Mouse (Mus musculus) myocyte (in vitro differentiated cells): Measurements from ENCODE around the gene Slc39a5. TPM values are rescaled to one million over a fixed set of nuclear protein-coding genes. Genes with fewer than 3 reads are reported as not detected.

Experiments used
- H3K27me3 ChIP-seq: one replicate; pipeline ENCODE4 v1.6.1; 2011; ENCODE audit not compliant: control insufficient read depth, insufficient read depth, insufficient read length
- H3K36me3 ChIP-seq: one replicate; pipeline ENCODE4 v1.6.1; 2011; ENCODE audit not compliant: control insufficient read depth, insufficient read depth
- H3K4me2 ChIP-seq: one replicate; pipeline ENCODE4 v1.6.1; 2011; ENCODE audit warnings: low read depth, control low read depth
- H3K4me3 ChIP-seq: one replicate; pipeline ENCODE4 v1.5.1; 2011; ENCODE audit warnings: mild to moderate bottlenecking, control low read depth, moderate library complexity
- H3K79me2 ChIP-seq: one replicate; pipeline ENCODE4 v1.6.1; 2011; ENCODE audit not compliant: control insufficient read depth, insufficient read depth
- H3ac ChIP-seq: one replicate; pipeline ENCODE4 v1.6.1; 2011; ENCODE audit not compliant: control insufficient read depth, insufficient read length
- CEBPB ChIP-seq: IDR thresholded peaks from 2 replicates; pipeline ENCODE4 v1.6.1; 2011; ENCODE audit warnings: mild to moderate bottlenecking, moderate library complexity; ENCODE audit not compliant: poor library complexity, insufficient read depth, severe bottlenecking
- E2F4 ChIP-seq: IDR thresholded peaks from one replicate; pipeline ENCODE4 v1.6.1; 2011; ENCODE audit warnings: mild to moderate bottlenecking, control low read depth, moderate library complexity; ENCODE audit not compliant: insufficient read depth
- MAX ChIP-seq: IDR thresholded peaks from one replicate; pipeline ENCODE4 v1.6.1; 2011; ENCODE audit warnings: low read depth, mild to moderate bottlenecking, control low read depth
- MYOD1 ChIP-seq, 3 experiments: IDR thresholded peaks; one replicate each; pipeline ENCODE4 v1.6.1; 2011; ENCODE audit warnings: control low read depth in 2 of 3, low read depth in 2 of 3, mild to moderate bottlenecking in 2 of 3, moderate library complexity in 1 of 3; ENCODE audit not compliant: insufficient read length in 2 of 3, control insufficient read depth in 1 of 3
- MYOG ChIP-seq, 3 experiments: IDR thresholded peaks; one replicate each; pipeline ENCODE4 v1.6.1; 2011; ENCODE audit warnings: control low read depth in 2 of 3, low read depth in 2 of 3, mild to moderate bottlenecking in 2 of 3; ENCODE audit not compliant: insufficient read length in 2 of 3, control insufficient read depth in 1 of 3, insufficient read depth in 1 of 3
- POLR2A ChIP-seq: IDR thresholded peaks from one replicate; pipeline ENCODE4 v1.6.1; 2011; ENCODE audit warnings: low read depth, mild to moderate bottlenecking, control low read depth, moderate library complexity; ENCODE audit not compliant: insufficient read length
- POLR2AphosphoS2 ChIP-seq: IDR thresholded peaks from one replicate; pipeline ENCODE4 v1.6.1; 2011; ENCODE audit warnings: low read depth, control low read depth; ENCODE audit not compliant: insufficient read length
- REST ChIP-seq: IDR thresholded peaks from one replicate; pipeline ENCODE4 v1.6.1; 2011; ENCODE audit warnings: mild to moderate bottlenecking, control low read depth, moderate library complexity; ENCODE audit not compliant: insufficient read depth, insufficient read length
- SRF ChIP-seq: IDR thresholded peaks from one replicate; pipeline ENCODE4 v1.6.1; 2011; ENCODE audit warnings: low read depth; ENCODE audit not compliant: control insufficient read depth, insufficient read length
- TCF12 ChIP-seq: IDR thresholded peaks from one replicate; pipeline ENCODE4 v1.6.1; 2011; ENCODE audit warnings: mild to moderate bottlenecking, control low read depth; ENCODE audit not compliant: poor library complexity, insufficient read depth, severe bottlenecking
- TCF3 ChIP-seq: IDR thresholded peaks from one replicate; pipeline ENCODE4 v1.6.1; 2011; ENCODE audit warnings: low read depth, control low read depth; ENCODE audit not compliant: insufficient read length
- USF1 ChIP-seq: IDR thresholded peaks from one replicate; pipeline ENCODE4 v1.6.1; 2011; ENCODE audit warnings: low read depth, mild to moderate bottlenecking, control low read depth, moderate library complexity
- polyA plus RNA-seq: library from polyadenylated mRNA; unstranded; fragments of >200 nt; fragmentation: generic; extraction: Trizol; gene quantifications from one replicate; pipeline ENCODE4 v1.2.1, GENCODE M21; 2012; ENCODE audit warnings: missing spikeins

The Slc39a5 gene
- polyA plus RNA-seq, 1 experiment = not detected

DNA sequence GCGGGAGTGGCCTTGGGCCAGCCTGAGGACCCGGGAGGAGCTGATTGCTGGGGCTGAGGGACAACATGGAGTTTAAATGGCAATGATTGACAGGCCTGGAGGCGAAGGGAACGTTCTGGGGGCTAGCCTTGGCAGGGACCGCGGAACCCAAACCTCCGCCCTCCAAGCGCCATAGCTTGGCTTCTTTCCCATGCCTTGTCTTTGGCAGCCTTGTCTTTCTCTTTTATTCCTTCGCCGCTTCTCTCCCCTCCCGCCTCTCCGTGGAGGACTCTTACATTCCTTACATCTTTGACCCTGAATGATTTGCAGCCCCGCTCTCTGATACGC, 11.0 kb upstream of the Slc39a5 start:
- Histone ChIP-seq H3K27me3 (no peaks in the 10 kb centered on the region), H3K4me2 (peak overlapping the region; percentile 96), H3K4me3 (peak overlapping the region; percentile 96), H3ac (peak overlapping the region; percentile 64), H3K79me2 (peaks cover 39% of the 10 kb centered on the region), H3K36me3 (peaks cover 18% of the 10 kb centered on the region)
- TF ChIP-seq USF1 (no peak), MYOD1 (IDR thresholded peaks at IDR 0.05; ENCODE audit: control insufficient read depth in 1 of 3, insufficient read length in 2 of 3, low read depth in 2 of 3) (no peak), REST (no peak), SRF (no peak), TCF3 (no peak), POLR2AphosphoS2 (no peak), POLR2A (no peak), MYOG (IDR thresholded peaks at IDR 0.05; ENCODE audit: control insufficient read depth in 1 of 3, insufficient read depth in 1 of 3, insufficient read length in 2 of 3, low read depth in 2 of 3) (no peak), E2F4 (no peak), MAX (no peak)

DNA sequence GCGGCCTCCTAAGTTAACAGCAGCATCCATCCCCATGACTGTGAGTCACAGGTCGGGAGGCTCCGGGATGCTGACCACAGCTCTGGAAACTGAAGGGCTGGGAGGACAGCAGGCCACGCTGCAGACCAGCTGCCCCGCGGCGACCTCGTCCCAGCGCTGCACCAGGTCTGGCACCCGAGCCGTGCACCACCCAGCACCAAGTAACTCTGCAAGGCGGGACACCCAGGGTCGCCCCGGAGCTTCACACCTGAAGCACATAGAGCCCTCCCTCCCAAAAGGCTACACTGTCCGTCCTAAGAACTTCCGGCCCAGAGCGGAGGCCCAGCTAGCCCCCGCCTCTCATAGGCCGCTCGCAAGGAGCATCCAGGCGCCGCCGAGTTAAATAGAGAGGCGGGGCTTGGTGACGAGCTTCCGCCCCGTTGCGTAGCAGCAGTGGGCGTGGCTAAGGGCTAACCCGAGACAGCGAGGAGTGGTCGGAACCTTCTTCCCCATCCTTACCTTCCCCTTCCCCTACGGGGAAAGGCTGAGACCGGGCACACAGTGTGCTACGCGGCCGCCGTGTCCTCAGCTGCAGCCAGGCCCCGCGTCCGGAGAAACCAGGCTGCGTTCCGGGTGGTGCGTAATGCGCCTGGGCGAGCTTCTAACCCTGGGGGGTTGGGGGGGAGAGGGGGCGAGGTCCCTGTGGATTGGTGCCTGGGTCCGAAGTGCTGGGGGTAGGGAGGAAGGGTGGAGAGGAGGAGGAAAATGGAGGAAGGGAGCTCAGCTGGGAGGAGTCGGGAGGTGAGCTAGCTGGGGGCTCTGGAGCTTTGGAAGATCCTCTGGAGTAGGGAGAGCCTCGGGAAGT, 10.4 kb upstream of the Slc39a5 start, which contains the start of the genes Nabp2 and Rnf41:
Gene Nabp2, minus strand, starts transcription at position 282 of the 844 bp plus-strand sequence.
Gene Rnf41, plus strand, starts transcription at position 447 of the 844 bp plus-strand sequence.
- Histone ChIP-seq H3K79me2 (peaks cover 39% of the 10 kb centered on the region), H3ac (peak within 1 kb of the TSS; percentile 64), H3K4me3 (peak within 1 kb of the TSS; percentile 96), H3K27me3 (no peaks in the 10 kb centered on the region), H3K36me3 (peaks cover 24% of the 10 kb centered on the region), H3K4me2 (peak within 1 kb of the TSS; percentile 99)
- peak; percentile 1 for TF ChIP-seq REST
- TF ChIP-seq SRF = peak; percentile 62
- no peak for TF ChIP-seq TCF12
- TF ChIP-seq E2F4 = no peak
- peak; percentile 80 for TF ChIP-seq POLR2AphosphoS2
- TF ChIP-seq POLR2A = peak; percentile 56
- peak in 2 of 3 experiments; percentile 15 to 72 for TF ChIP-seq MYOD1 (IDR thresholded peaks at IDR 0.05; ENCODE audit: control insufficient read depth in 1 of 3, insufficient read length in 2 of 3, low read depth in 2 of 3)
- TF ChIP-seq MAX = no peak
- peak in 1 of 3 experiments; percentile 60 for TF ChIP-seq MYOG (IDR thresholded peaks at IDR 0.05; ENCODE audit: control insufficient read depth in 1 of 3, insufficient read depth in 1 of 3, insufficient read length in 2 of 3, low read depth in 2 of 3)
- no peak for TF ChIP-seq USF1
- TF ChIP-seq TCF3 = peak; percentile 22
- no peak for TF ChIP-seq CEBPB

GRCm38 (mm10) chr10:128410560-128410845, 9.5 kb upstream of the Slc39a5 start:
- Histone ChIP-seq H3K36me3 (peaks cover 16% of the 10 kb centered on the region), H3K79me2 (peaks cover 39% of the 10 kb centered on the region), H3K27me3 (no peaks in the 10 kb centered on the region), H3ac (peak overlapping the region; percentile 64), H3K4me2 (peak overlapping the region; percentile 99), H3K4me3 (peak overlapping the region; percentile 96)
- TF ChIP-seq POLR2A (no peak), MYOG (IDR thresholded peaks at IDR 0.05; ENCODE audit: control insufficient read depth in 1 of 3, insufficient read depth in 1 of 3, insufficient read length in 2 of 3, low read depth in 2 of 3) (no peak), MYOD1 (IDR thresholded peaks at IDR 0.05; ENCODE audit: control insufficient read depth in 1 of 3, insufficient read length in 2 of 3, low read depth in 2 of 3) (no peak), CEBPB (no peak), SRF (no peak), POLR2AphosphoS2 (no peak), TCF12 (no peak), MAX (no peak), REST (no peak), USF1 (no peak), TCF3 (no peak), E2F4 (no peak)

- H3K4me3 ChIP-seq = peak overlapping the region; percentile 96
- peaks cover 10% of the 10 kb centered on the region for H3K36me3 ChIP-seq
- H3K4me2 ChIP-seq = peak overlapping the region; percentile 99
- peaks cover 34% of the 10 kb centered on the region for H3K79me2 ChIP-seq
- no peaks in the 10 kb centered on the region for H3K27me3 ChIP-seq
- TF ChIP-seq POLR2A (peak; percentile 52), E2F4 (peak; percentile 73), MYOD1 (IDR thresholded peaks at IDR 0.05; ENCODE audit: control insufficient read depth in 1 of 3, insufficient read length in 2 of 3, low read depth in 2 of 3) (peak in 1 of 3 experiments; percentile 23), SRF (no peak), REST (no peak), POLR2AphosphoS2 (peak; percentile 68), MYOG (IDR thresholded peaks at IDR 0.05; ENCODE audit: control insufficient read depth in 1 of 3, insufficient read depth in 1 of 3, insufficient read length in 2 of 3, low read depth in 2 of 3) (peak in 1 of 3 experiments; percentile 25)
- peak overlapping the region; percentile 64 for H3ac ChIP-seq
Measured at GRCm38 (mm10) chr10:128409692-128410559, 8.9 kb upstream of the Slc39a5 start.
